Mouse (Mus musculus): ENCODE results near the gene Wipf1.

DNA sequence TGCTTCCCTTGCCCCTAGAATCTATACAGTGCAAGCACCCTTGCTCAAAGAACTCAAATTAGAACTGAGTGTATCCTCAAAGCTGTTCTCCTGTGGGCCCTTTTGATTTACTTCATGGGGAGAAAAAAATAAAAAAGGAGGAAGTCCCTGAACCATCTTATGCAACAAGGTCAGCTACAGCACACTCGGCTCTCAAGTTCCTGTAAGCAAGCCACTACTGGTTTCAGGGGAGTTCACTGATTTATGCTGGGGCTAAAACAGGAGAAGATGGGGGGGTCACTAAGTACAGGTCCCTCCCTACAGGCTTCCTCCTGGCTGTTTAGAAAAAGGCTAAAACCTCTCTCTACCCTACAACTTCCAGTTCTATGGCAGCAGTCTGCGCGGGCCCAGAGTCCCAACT is 17.5 kb downstream of the Wipf1 start:
- TF ChIP-seq MYOD1 (IDR thresholded peaks at IDR 0.05; ENCODE audit: control insufficient read depth in 1 of 3, insufficient read length in 2 of 3, low read depth in 2 of 3) (no peak), POLR2A (IDR thresholded peaks at IDR 0.05; ENCODE audit: insufficient read length, low read depth) (no peak), MAX (IDR thresholded peaks at IDR 0.05; ENCODE audit: low read depth) (no peak), MYOG (IDR thresholded peaks at IDR 0.05; ENCODE audit: control insufficient read depth in 1 of 3, insufficient read depth in 1 of 3, insufficient read length in 2 of 3, low read depth in 2 of 3) (no peak), TCF12 (IDR thresholded peaks at IDR 0.05; ENCODE audit: insufficient read depth, poor library complexity, severe bottlenecking) (no peak), USF1 (IDR thresholded peaks at IDR 0.05; ENCODE audit: low read depth) (no peak), CEBPB (IDR thresholded peaks at IDR 0.05; ENCODE audit: insufficient read depth, poor library complexity, severe bottlenecking) (no peak), POLR2AphosphoS2 (IDR thresholded peaks at IDR 0.05; ENCODE audit: insufficient read length, low read depth) (no peak), E2F4 (IDR thresholded peaks at IDR 0.05; ENCODE audit: insufficient read depth) (no peak), REST (IDR thresholded peaks at IDR 0.05; ENCODE audit: insufficient read depth, insufficient read length) (no peak)
